Mouse (Mus musculus): ENCODE results near the gene Arhgdib.

DNA sequence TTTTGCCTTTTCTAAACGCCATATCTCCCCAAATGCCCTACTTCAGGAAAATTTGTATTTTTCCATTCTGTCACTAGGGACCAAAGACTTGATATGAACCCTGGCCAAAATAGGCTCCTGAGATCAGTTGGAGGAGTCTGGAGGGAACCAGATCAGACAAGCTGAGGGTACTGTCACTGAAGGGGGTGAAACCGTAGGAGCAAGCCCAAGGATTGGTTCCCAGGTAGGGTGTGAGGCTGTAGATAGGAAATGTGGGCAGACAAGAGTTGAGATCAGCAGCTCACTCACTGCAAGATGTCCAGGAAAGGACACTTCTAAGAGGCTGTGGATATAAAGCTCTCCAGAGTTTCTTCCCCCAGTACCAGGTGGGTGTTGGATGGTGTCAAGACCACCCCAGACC, 49.7 kb downstream of the Arhgdib start:
- TF ChIP-seq CTCF (IDR thresholded peaks at IDR 0.05; ENCODE audit: control insufficient read depth, insufficient read depth, insufficient replicate concordance, low read depth, low read length) (no peak), POLR2A (IDR thresholded peaks at IDR 0.05; ENCODE audit: control insufficient read depth, low read depth, low read length) (no peak)
